Mouse (Mus musculus): ENCODE results near the gene Heca.
"Not testable (repeated sequence)": the region's sequence is repeated elsewhere in the genome, so short reads cannot be mapped to it uniquely, and the experiment has no call there.

DNA sequence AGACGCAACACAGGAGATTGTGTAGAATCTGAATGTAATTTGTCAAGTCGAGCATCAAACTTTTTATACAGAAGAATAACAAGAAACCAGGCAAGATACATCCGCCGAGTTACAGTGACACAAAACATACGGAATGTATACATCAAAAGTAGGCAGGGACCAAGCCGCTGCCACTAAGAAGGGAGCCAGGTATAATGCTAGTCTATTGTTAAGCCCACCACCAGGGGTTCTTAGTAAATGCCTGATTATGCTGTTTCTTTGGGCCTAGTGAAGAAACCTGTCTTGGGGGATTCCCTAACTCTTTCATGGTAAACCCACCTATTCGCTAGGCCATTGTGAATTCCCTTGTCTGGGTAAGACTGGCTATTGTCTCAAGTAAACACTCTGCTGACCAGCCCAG, 127.4 kb downstream of the Heca start:
- not testable (repeated sequence) for TF ChIP-seq RAD21 (IDR thresholded peaks at IDR 0.05; ENCODE audit: low read depth, low read length); MXI1 (IDR thresholded peaks at IDR 0.05; ENCODE audit: low read depth, low read length); CTCF (IDR thresholded peaks at IDR 0.05 in 2 of 3, conservative IDR thresholded peaks at IDR 0.05 in 1 of 3; ENCODE audit: control insufficient read depth in 1 of 3, insufficient read depth in 1 of 3, low read depth in 2 of 3, low read length in 3 of 3, poor library complexity in 1 of 3, severe bottlenecking in 1 of 3); ETS1 (IDR thresholded peaks at IDR 0.05; ENCODE audit: low read depth, low read length); POLR2AphosphoS2 (IDR thresholded peaks at IDR 0.05; ENCODE audit: low read length); USF1 (IDR thresholded peaks at IDR 0.05; ENCODE audit: low read depth, low read length); TCF12 (IDR thresholded peaks at IDR 0.05; ENCODE audit: low read depth, low read length); ELF1 (IDR thresholded peaks at IDR 0.05; ENCODE audit: low read depth, low read length); HCFC1 (IDR thresholded peaks at IDR 0.05; ENCODE audit: low read depth, low read length); NRF1 (IDR thresholded peaks at IDR 0.05; ENCODE audit: insufficient read depth, low read depth, low read length, poor library complexity, severe bottlenecking); USF2 (IDR thresholded peaks at IDR 0.05; ENCODE audit: borderline replicate concordance in 1 of 2, insufficient read depth in 1 of 2, low read depth in 1 of 2, low read length in 2 of 2)

Data from MEL (cell line).